Mouse (Mus musculus): ENCODE data around the gene Gbgt1. TPM values are rescaled to one million over a fixed set of nuclear protein-coding genes. Genes with fewer than 3 reads are reported as not detected.

Gene Gbgt1
- total RNA-seq, 4 experiments from 2014 or later: 1.2 to 2.4 (median 2.1) TPM

GRCm38 (mm10) chr2:28547237-28548172 is 50.8 kb downstream of the Gbgt1 start:
- peak; percentile 89 for DNase-seq (ENCODE audit: low spot score)

DNA sequence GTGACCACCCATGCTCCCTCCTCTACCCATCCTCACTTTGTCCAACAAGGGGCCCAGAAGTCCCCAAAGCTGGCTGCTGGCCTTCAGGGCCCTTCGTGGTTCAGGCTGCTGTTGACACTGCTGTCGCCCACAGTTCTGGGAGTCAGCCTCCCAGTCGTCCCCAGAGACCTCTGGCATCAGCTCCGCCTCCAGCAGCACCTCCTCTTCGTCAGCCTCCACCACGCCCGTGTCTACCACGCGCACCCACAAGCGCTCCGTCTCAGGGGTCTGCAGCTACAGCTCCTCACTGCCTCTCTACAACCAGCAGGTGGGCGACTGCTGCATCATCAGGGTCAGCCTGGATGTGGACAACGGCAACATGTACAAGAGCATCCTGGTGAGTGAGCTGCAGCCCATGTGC is 52.5 kb downstream of the Gbgt1 start:
- DNase-seq (ENCODE audit: low spot score): no peak

DNA sequence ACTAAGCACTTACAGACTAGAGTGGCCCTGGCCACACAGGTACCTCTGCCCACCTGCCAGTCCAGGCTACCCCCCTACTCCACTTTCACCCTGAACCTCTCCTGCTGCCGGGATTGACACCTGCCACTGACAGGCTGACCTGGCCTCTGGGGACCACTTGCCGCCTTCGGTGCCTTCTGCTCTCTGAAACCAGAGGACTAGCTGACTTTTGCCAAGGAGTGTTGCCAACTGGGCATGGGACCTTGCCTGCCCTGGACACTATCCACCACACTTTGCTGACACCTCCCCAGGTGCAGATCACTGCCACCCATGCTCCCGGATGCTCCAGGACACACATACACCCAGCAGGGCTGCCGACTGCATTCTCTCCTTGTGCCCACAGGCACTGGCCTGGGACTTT is 55.6 kb downstream of the Gbgt1 start:
- DNase-seq (ENCODE audit: low spot score): no peak

Other genes starting within 250 kb of the Gbgt1 start
- gene Ppp1r26, start 50.1 kb upstream of the Gbgt1 start, total RNA-seq (2022): 1 to 10 TPM; 3.4 to 6.9 (median 3.9) TPM
- under 1 TPM in 1 of 4 experiments, not detected in 3; 0.43 TPM for gene 1700007K13Rik, start 30.6 kb upstream of the Gbgt1 start, total RNA-seq (2022)
- gene Mrps2, start 28.8 kb upstream of the Gbgt1 start, total RNA-seq (2022): 10 to 100 TPM; 39.1 to 46.8 (median 42.0) TPM
- 1 to 10 TPM in 2 of 4 experiments, not detected in 2; 1.4 TPM for gene Gm10134, start 9.2 kb downstream of the Gbgt1 start, total RNA-seq (2022)
- gene Ralgds, start 16.2 kb downstream of the Gbgt1 start, total RNA-seq (2022): 10 to 100 TPM in 2 of 4 experiments, 1 to 10 TPM in 2; 8.5 to 13.9 (median 9.8) TPM
- not detected for gene Cel, start 66.5 kb downstream of the Gbgt1 start, total RNA-seq (2022)
- 10 to 100 TPM in 3 of 4 experiments, 1 to 10 TPM in 1; 9.9 to 13.2 (median 10.6) TPM for gene Gtf3c5, start 86.9 kb downstream of the Gbgt1 start, total RNA-seq (2022)
- under 1 TPM in 1 of 4 experiments, not detected in 3; 0.78 TPM for gene Gfi1b, start 125.1 kb downstream of the Gbgt1 start, total RNA-seq (2022)
- gene Tsc1, start 144.3 kb downstream of the Gbgt1 start, total RNA-seq (2022): 10 to 100 TPM; 23.7 to 31.3 (median 28.8) TPM
- gene Spaca9, start 202.8 kb downstream of the Gbgt1 start, total RNA-seq (2022): not detected
- gene Ak8, start 203.3 kb downstream of the Gbgt1 start, total RNA-seq (2022): under 1 TPM in 1 of 4 experiments, not detected in 3; 0.26 TPM

Measured in heart, adult 8-10 months (tissue).